Mouse (Mus musculus): ENCODE measurements around the gene Cnga1. TPM values are rescaled to one million over a fixed set of nuclear protein-coding genes. Genes with fewer than 3 reads are reported as not detected.

The Cnga1 gene
- polyA plus RNA-seq (2017; shearing (Covaris generic)) = 2.2 TPM

DNA sequence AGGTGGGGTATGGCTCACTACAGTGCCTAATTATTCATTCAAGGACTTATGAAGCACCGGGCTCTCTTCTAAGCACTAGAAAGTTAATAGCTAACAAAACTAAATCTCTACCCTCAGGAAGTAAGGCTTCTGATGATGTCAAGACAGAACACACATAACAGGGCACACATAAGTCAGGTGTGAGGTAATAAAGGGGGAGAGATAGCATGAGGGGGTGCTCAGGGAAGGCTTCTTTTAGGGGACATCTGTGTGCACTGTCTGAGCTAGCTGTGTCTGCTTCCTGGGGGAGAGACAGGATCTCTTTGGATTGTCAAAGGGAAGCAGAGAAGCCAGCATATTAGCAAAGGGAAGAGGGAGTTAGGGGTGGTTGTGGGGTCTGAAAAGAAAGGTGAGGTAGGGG lies at the start of gene Cnga1:
Cnga1 (minus strand) TSS at position 101 of the 400 bp plus-strand sequence.

GRCm38 (mm10) chr5:72647418-72647907 lies 3.4 kb upstream of the Cnga1 start, which contains the start of gene Nipal1:
Gene Nipal1 (plus strand): TSS chr5:72647795.

DNA sequence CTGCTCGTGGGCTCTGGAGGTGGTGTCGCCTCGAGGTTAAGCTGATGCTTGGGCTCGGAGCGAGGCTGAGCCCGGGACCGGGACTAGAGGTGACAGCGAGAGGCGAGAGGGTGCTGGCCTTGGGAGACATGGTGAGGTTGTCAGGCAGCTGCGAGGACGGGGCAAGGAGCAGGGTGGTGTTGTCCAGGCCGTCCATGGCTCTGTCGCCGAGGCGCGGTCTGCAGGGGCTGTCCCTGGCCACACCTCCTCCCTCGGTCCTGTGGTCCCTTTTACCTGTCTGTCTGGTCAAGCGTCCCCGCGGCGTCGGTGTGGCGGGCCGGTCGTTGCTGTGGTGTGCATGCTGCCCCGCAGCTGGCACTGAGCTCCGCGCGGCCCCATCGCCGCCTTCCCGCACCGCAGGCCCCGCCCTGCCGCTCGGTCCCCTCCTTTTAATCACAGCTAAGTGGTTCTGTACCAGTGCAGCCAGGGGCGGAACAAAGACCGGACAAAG lies 56.8 kb downstream of the Cnga1 start, which contains the start of gene Gm5868:
Gm5868 (minus strand) TSS at position 360 of the 490 bp plus-strand sequence.

GRCm38 (mm10) chr5:72580970-72581332 lies 63.1 kb downstream of the Cnga1 start, which contains the start of gene Zar1:
Gene Zar1 (minus strand): TSS chr5:72581254.

GRCm38 (mm10) chr5:72559544-72560049 lies 84.5 kb downstream of the Cnga1 start, which contains the start of gene Nfxl1:
Gene Nfxl1 (minus strand): TSS chr5:72559684.

Other genes starting within 250 kb of the Cnga1 start
- not detected for gene Corin, start 139.8 kb downstream of the Cnga1 start, polyA plus RNA-seq (2017; shearing (Covaris generic))
- 8.5 TPM for gene Nfxl1, start 84.6 kb downstream of the Cnga1 start, polyA plus RNA-seq (2017; shearing (Covaris generic))
- not detected for gene Zar1, start 63.0 kb downstream of the Cnga1 start, polyA plus RNA-seq (2017; shearing (Covaris generic))
- not detected for gene Gm5868, start 56.7 kb downstream of the Cnga1 start, polyA plus RNA-seq (2017; shearing (Covaris generic))
- 19.5 TPM for gene Nipal1, start 3.5 kb upstream of the Cnga1 start, polyA plus RNA-seq (2017; shearing (Covaris generic))
- gene Txk, start 108.5 kb upstream of the Cnga1 start, polyA plus RNA-seq (2017; shearing (Covaris generic)) = 259 TPM
- 32.5 TPM for gene Tec, start 224.2 kb upstream of the Cnga1 start, polyA plus RNA-seq (2017; shearing (Covaris generic))